Mouse (Mus musculus) heart, embryonic 14.5 days (tissue): ENCODE measurements at regions not wholly inside any gene's neighbourhood (a gene's known extent, or its start where the extent isn't known, plus 50 kb on each side); places are given as distances from the start of the nearest gene placed in this dataset.

Source experiments
- ATAC-seq: fragments of 200-750 bp; cut with Nextera tagmentation; 2 replicates; pipeline ENCODE4 v1.8.0; 2017; ENCODE audit warnings: low read depth, moderate TSS enrichment; ENCODE audit not compliant: insufficient number of reproducible peaks, insufficient read depth, low FRiP score
- H3K27ac ChIP-seq, 2 experiments: fragments of 200-500 bp in 1 of 2; fragments of 300-500 bp in 1 of 2; sonication (generic) in 1 of 2; replicated peaks in 1 of 2; 2 replicates each; pipeline ENCODE4 v1.5.1; 2012 to 2014; ENCODE audit warnings: low read depth in 2 of 2, low read length in 2 of 2, control low read depth in 1 of 2, mild to moderate bottlenecking in 1 of 2, mixed read lengths in 1 of 2; ENCODE audit not compliant: control insufficient read depth in 1 of 2, insufficient read depth in 1 of 2
- H3K27me3 ChIP-seq: fragments of 300-500 bp; sonication (generic); 2 replicates; pipeline ENCODE4 v1.6.1; 2014; ENCODE audit warnings: mild to moderate bottlenecking, low read length, control low read depth; ENCODE audit not compliant: control insufficient read depth, insufficient read depth
- H3K36me3 ChIP-seq: fragments of 300-500 bp; sonication (generic); 2 replicates; pipeline ENCODE4 v1.6.1; 2014; ENCODE audit warnings: mild to moderate bottlenecking, control low read depth, low read length, mixed read lengths; ENCODE audit not compliant: control insufficient read depth, insufficient read depth
- H3K4me1 ChIP-seq, 2 experiments: fragments of 200-500 bp in 1 of 2; fragments of 300-500 bp in 1 of 2; sonication (generic) in 1 of 2; 2 replicates each; pipeline ENCODE4 v1.6.1; 2012 to 2014; ENCODE audit warnings: low read length in 2 of 2, control low read depth in 1 of 2, mixed read lengths in 1 of 2; ENCODE audit not compliant: control insufficient read depth in 2 of 2, insufficient read depth in 2 of 2
- H3K4me2 ChIP-seq: fragments of 300-500 bp; sonication (generic); 2 replicates; pipeline ENCODE4 v1.6.1; 2014; ENCODE audit warnings: mild to moderate bottlenecking, low read length
- H3K4me3 ChIP-seq, 2 experiments: fragments of 200-500 bp in 1 of 2; fragments of 300-500 bp in 1 of 2; sonication (generic) in 1 of 2; 2 replicates each; pipeline ENCODE4 v1.5.1; 2012 to 2014; ENCODE audit warnings: low read length in 2 of 2, mild to moderate bottlenecking in 2 of 2, control low read depth in 1 of 2, low read depth in 1 of 2, moderate library complexity in 1 of 2; ENCODE audit not compliant: control insufficient read depth in 1 of 2, insufficient read depth in 1 of 2
- H3K9ac ChIP-seq: fragments of 300-500 bp; sonication (generic); 2 replicates; pipeline ENCODE4 v1.6.1; 2014; ENCODE audit warnings: mild to moderate bottlenecking, low read length
- H3K9me3 ChIP-seq: fragments of 300-500 bp; sonication (generic); 2 replicates; pipeline ENCODE4 v1.6.1; 2016; ENCODE audit warnings: low read length, control low read depth; ENCODE audit not compliant: control insufficient read depth
- WGBS: fragments of 180-500 bp; shearing (Covaris S2); extraction: QIAGEN DNeasy Blood & Tissue Kit; methylation state at CpG from one replicate; pipeline ENCODE4 v1.1.7; 2014; 5-methylcytosine and 5-hydroxymethylcytosine counted together

DNA sequence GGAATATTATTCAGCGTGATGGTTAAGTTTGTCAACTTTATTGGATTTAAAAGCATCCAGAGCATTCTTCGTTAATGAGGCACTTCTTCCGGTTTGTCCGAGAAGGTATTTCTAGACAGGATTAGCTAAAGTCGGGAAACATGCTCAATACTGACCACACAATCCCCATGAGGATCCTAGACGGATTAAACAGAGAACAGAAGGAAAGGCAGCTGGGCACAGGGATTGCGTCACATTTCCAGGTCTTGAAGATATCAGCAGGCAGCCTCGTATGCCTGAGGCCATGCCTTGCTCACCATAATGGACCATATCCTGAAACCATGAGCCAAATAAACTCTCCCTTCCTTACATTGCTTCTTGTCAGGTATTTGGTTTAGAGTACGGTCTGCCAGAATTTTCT is 119.7 kb downstream of the Emx2 start:
- no peaks in the 10 kb centered on the region for H3K36me3 ChIP-seq
- no peak overlapping the region for H3K27ac ChIP-seq
- H3K27me3 ChIP-seq, result no peaks in the 10 kb centered on the region
- no peak for ATAC-seq
- H3K9ac ChIP-seq, result no peak overlapping the region
- H3K4me2 ChIP-seq, result no peak overlapping the region
- WGBS, result 71% methylated on average over 9 of the region's 9 CpGs
- H3K4me1 ChIP-seq, result no peaks in the 10 kb centered on the region
- no peaks in the 10 kb centered on the region for H3K9me3 ChIP-seq
- H3K4me3 ChIP-seq, result no peak overlapping the region

DNA sequence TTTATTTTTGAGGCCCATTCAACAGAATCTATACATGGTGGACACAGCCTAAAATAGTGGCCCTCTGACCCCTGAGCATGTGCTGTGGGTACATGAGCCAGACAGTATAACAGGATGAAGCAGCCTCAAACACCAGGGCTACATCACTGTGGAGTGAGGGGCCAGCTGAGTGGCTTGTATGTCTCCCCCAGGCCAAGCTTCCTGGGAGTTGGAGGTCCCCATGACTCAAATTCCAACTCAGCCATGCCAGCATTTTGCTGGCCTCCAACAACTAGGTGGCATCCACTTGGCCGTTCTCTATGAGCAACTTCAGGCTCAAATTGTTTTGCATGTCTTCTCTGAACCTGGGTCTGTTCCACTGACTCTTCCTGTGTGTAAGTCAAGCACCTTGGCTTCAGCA is 121.5 kb downstream of the Emx2 start:
- no peaks in the 10 kb centered on the region for H3K9me3 ChIP-seq

DNA sequence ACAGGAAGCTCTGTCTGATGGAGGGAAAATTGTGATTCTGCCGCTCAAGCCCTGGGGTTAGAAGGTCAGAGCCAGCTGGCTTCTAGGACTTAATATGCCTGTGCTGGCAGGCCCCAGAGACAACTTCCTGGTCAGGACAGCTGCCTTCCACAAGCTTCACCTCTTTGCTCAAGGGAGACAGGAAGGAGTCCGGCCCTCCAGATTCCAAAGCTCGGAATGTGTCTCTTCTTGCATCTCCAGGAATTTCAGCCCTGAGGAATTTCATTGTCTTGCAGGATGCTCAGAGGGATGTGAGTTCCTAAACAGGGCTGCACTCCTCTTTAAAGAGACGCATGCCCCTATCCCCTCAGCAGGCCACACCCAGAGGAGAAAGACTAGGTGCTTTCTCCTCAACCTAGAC is 127.7 kb downstream of the Emx2 start:
- H3K9me3 ChIP-seq, result no peaks in the 10 kb centered on the region
- no peak overlapping the region for H3K4me3 ChIP-seq
- 0 out of 2 replicates have a peak, but pooled peaks have one; percentile 24 for ATAC-seq
- no peaks in the 10 kb centered on the region for H3K27me3 ChIP-seq
- H3K4me1 ChIP-seq, result no peaks in the 10 kb centered on the region; a peak in 1 of 4 replicates
- H3K27ac ChIP-seq, result no peak overlapping the region
- H3K9ac ChIP-seq, result no peak overlapping the region
- H3K36me3 ChIP-seq, result no peaks in the 10 kb centered on the region
- no peak overlapping the region for H3K4me2 ChIP-seq
- WGBS, result 43% methylated on average over 4 of the region's 4 CpGs

More for the DNA sequence above, 121.5 kb downstream of the Emx2 start:
- no peak overlapping the region for H3K4me3 ChIP-seq
- no peak overlapping the region for H3K4me2 ChIP-seq
- H3K9ac ChIP-seq, result no peak overlapping the region
- no peaks in the 10 kb centered on the region for H3K36me3 ChIP-seq
- no peaks in the 10 kb centered on the region for H3K27me3 ChIP-seq
- H3K4me1 ChIP-seq, result no peaks in the 10 kb centered on the region
- WGBS, result 72% methylated on average over 1 of the region's 1 CpGs
- H3K27ac ChIP-seq, result no peak overlapping the region
- no peak for ATAC-seq

DNA sequence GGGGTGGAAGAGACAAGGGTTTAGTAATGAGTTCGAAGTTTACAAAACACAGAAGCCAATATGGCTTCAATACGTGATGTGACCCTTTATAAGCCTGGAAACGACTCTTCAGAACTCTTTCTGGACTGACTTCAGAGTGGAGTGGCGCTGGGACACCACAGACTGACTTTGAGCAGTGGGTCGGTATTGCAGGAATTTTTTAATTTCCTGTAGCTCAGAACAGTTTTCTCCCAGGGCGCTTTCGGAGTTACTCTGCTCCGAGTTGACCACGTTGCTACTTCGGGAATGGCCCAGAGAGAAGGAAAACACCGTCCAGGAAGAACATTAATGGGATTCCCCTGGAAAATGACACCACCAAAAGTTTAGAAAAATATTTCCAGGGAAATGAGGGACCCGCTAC is 129.1 kb downstream of the Emx2 start:
- H3K27ac ChIP-seq, result no peak overlapping the region
- H3K9ac ChIP-seq, result no peak overlapping the region
- H3K4me1 ChIP-seq, result no peaks in the 10 kb centered on the region; a peak in 1 of 4 replicates
- H3K36me3 ChIP-seq, result no peaks in the 10 kb centered on the region
- ATAC-seq, result no peak
- no peak overlapping the region for H3K4me2 ChIP-seq
- no peaks in the 10 kb centered on the region for H3K9me3 ChIP-seq
- WGBS, result 67% methylated on average over 12 of the region's 12 CpGs
- no peak overlapping the region for H3K4me3 ChIP-seq
- H3K27me3 ChIP-seq, result no peaks in the 10 kb centered on the region

DNA sequence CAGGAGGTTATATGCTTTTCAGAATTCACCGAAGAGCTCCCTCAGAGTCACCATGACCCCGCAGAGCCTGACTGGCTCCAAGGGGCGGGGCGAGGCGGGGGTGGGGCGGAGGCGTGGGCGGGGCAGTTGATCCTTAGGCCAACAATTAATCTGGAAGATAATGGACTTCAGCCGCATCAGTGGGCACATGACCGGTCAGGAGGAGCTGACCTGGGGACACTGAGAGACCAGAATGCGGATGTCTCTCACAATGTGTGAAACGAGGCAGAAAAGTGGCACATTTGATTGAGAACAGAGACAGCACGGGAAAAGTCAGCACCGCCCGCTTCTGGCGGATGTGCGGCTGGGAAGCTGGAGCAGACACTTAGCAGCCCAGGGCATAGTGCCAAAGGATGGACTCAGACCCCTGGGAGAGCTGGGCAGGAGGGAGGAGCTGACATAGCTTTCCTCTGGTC is 129.9 kb downstream of the Emx2 start:
- H3K4me2 ChIP-seq, result peak overlapping the region; percentile 64
- H3K9ac ChIP-seq, result no peak overlapping the region
- no peaks in the 10 kb centered on the region for H3K9me3 ChIP-seq
- H3K36me3 ChIP-seq, result no peaks in the 10 kb centered on the region
- ATAC-seq, result no peak
- no peak overlapping the region for H3K27ac ChIP-seq
- H3K4me1 ChIP-seq, result no peaks in the 10 kb centered on the region; a peak in 1 of 4 replicates
- WGBS, result 14% methylated on average over 17 of the region's 17 CpGs
- peak overlapping the region; percentile 29 to 37 for H3K4me3 ChIP-seq
- no peaks in the 10 kb centered on the region for H3K27me3 ChIP-seq

DNA sequence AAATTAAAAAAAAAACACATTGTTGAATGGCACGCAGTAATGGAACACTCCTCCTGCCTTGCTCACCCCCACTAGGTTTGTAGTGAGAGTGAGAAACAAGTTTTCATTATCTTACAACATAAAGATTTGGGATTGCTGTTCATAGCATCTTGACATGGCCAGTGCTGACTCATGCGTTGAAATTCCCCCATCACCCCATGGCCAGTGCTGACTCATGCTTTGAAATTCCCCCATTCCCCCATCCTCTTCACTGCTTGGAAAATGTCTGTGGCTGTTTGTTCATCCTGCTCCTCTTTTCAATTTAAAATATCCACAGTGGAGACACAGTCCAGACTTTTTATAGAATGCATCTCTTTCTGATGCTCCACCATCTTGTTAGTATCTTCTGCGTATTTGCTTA is 131.8 kb downstream of the Emx2 start:
- no peak overlapping the region for H3K4me3 ChIP-seq
- H3K27me3 ChIP-seq, result no peaks in the 10 kb centered on the region
- no peaks in the 10 kb centered on the region for H3K36me3 ChIP-seq
- H3K9ac ChIP-seq, result no peak overlapping the region
- H3K27ac ChIP-seq, result no peak overlapping the region
- WGBS, result 89% methylated on average over 3 of the region's 3 CpGs
- no peak overlapping the region for H3K4me2 ChIP-seq
- H3K4me1 ChIP-seq, result no peaks in the 10 kb centered on the region; a peak in 1 of 4 replicates
- no peak for ATAC-seq
- no peaks in the 10 kb centered on the region for H3K9me3 ChIP-seq

DNA sequence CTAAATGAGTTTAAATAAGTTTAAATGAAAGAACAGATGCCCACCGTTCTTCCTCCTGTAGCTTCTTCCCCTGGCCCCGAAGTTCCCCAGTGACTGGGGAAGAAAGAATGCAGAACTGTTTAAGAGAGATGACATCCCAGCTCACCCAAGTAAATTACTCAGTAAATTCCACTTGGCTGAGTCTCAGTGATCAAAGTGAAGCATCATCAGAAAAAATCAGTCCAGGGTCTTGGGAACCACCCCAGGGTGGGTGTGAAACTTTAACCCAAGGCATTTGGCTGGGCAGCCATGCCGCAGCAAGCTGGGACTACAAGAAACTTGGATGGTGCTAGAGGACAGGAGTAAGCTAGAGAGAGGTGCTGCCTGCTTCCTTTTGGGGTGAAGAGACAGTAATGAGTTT is 133.9 kb downstream of the Emx2 start:
- WGBS, result 61% methylated on average over 3 of the region's 3 CpGs
- H3K36me3 ChIP-seq, result no peaks in the 10 kb centered on the region

DNA sequence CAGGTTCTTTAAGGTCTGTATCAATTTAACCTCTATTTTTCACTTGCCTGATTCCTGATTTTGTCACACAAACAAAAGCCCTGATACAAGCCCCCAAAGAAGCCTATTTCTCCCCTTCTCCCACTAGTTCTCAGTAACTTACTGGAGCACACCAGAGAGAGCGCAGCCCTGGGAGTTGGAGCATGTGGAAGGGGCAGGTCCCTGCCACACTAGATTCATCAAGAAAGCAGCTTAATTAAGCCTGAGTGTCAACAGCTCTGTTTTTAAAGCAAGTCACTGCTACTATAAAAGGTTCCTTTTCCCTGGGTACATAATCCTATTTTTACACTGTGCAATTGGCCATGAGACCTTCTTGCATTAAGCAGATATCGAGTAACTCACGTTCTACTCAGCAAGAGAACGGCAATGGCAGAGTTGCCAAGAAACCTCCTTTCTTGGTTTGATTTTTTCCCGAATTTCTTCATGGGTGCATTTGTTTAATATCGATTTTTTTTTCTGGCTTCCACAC is 166.2 kb downstream of the Emx2 start:
- Histone ChIP-seq H3K36me3 (no peaks in the 10 kb centered on the region), H3K4me2 (no peak overlapping the region), H3K9me3 (no peaks in the 10 kb centered on the region), H3K4me1 (no peaks in the 10 kb centered on the region), H3K27ac (no peak overlapping the region), H3K4me3 (no peak overlapping the region), H3K9ac (no peak overlapping the region), H3K27me3 (no peaks in the 10 kb centered on the region)
- 69% methylated on average over 6 of the region's 6 CpGs for WGBS
- ATAC-seq, result no peak

More for the DNA sequence above, 133.9 kb downstream of the Emx2 start:
- no peaks in the 10 kb centered on the region for H3K27me3 ChIP-seq
- H3K4me2 ChIP-seq, result no peak overlapping the region
- no peaks in the 10 kb centered on the region for H3K9me3 ChIP-seq
- H3K27ac ChIP-seq, result no peak overlapping the region
- no peak for ATAC-seq
- no peaks in the 10 kb centered on the region; a peak in 1 of 4 replicates for H3K4me1 ChIP-seq
- H3K4me3 ChIP-seq, result no peak overlapping the region
- no peak overlapping the region for H3K9ac ChIP-seq
